Mouse (Mus musculus): ENCODE results near the gene Tnrc6c. TPM values are rescaled to one million over a fixed set of nuclear protein-coding genes. Genes with fewer than 3 reads are reported as not detected.

The Tnrc6c gene
- polyA plus RNA-seq, 1 experiment: 14.6 TPM

GRCm38 (mm10) chr11:117751544-117751943, 97.5 kb downstream of the Tnrc6c start:
- no peaks in the 10 kb centered on the region for H3K4me1 ChIP-seq (ENCODE audit: control insufficient read depth, insufficient read depth, insufficient read length, low read length)
- peaks cover 64% of the 10 kb centered on the region for H3K36me3 ChIP-seq (ENCODE audit: control insufficient read depth, insufficient read depth, low read length)
- TF ChIP-seq CTCF (IDR thresholded peaks at IDR 0.05; ENCODE audit: extremely low read depth, insufficient read length, insufficient replicate concordance, low read depth, low read length): no peak
- no peak for TF ChIP-seq POLR2A (IDR thresholded peaks at IDR 0.05; ENCODE audit: low read depth, low read length)
- 34% methylated on average over 6 of the region's 6 CpGs for WGBS
- H3K4me3 ChIP-seq (ENCODE audit: low read depth, low read length): no peak overlapping the region
- H3K27me3 ChIP-seq (ENCODE audit: control insufficient read depth, insufficient read depth, low read length): no peaks in the 10 kb centered on the region
- no peak overlapping the region for H3K27ac ChIP-seq (ENCODE audit: insufficient read depth, low read depth, low read length)

DNA sequence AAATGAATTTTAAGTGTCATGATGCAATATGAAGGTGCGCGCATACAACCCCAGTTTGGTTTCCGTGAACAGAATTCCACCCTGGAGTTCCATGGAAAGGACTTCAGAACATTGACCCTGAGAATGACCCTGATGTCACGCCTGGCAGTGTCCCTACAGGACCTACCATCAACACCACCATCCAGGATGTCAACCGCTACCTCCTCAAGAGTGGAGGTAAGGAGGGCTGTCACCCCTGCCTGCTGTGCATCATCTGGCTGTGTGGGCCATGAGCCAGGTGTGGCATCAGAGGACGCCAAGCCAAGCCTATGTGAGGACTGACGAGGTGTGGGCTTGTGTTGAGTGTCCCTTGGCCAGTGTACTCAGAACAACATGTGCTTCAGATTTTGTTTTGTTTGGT, 101.8 kb downstream of the Tnrc6c start:
- H3K27me3 ChIP-seq (ENCODE audit: control insufficient read depth, insufficient read depth, low read length): no peaks in the 10 kb centered on the region
- H3K27ac ChIP-seq (ENCODE audit: insufficient read depth, low read depth, low read length): no peak overlapping the region
- no peaks in the 10 kb centered on the region for H3K4me1 ChIP-seq (ENCODE audit: control insufficient read depth, insufficient read depth, insufficient read length, low read length)
- WGBS: 97% methylated on average over 7 of the region's 7 CpGs
- H3K36me3 ChIP-seq (ENCODE audit: control insufficient read depth, insufficient read depth, low read length): peaks cover 66% of the 10 kb centered on the region
- no peak overlapping the region for H3K4me3 ChIP-seq (ENCODE audit: low read depth, low read length)
- TF ChIP-seq POLR2A (IDR thresholded peaks at IDR 0.05; ENCODE audit: low read depth, low read length) (no peak), CTCF (IDR thresholded peaks at IDR 0.05; ENCODE audit: extremely low read depth, insufficient read length, insufficient replicate concordance, low read depth, low read length) (no peak)

GRCm38 (mm10) chr11:117759267-117759666, 105.2 kb downstream of the Tnrc6c start:
- Histone ChIP-seq H3K36me3 (ENCODE audit: control insufficient read depth, insufficient read depth, low read length) (peaks cover 58% of the 10 kb centered on the region), H3K27me3 (ENCODE audit: control insufficient read depth, insufficient read depth, low read length) (no peaks in the 10 kb centered on the region), H3K4me1 (ENCODE audit: control insufficient read depth, insufficient read depth, insufficient read length, low read length) (no peaks in the 10 kb centered on the region), H3K27ac (ENCODE audit: insufficient read depth, low read depth, low read length) (no peak overlapping the region), H3K4me3 (ENCODE audit: low read depth, low read length) (no peak overlapping the region)
- TF ChIP-seq POLR2A (IDR thresholded peaks at IDR 0.05; ENCODE audit: low read depth, low read length): no peak
- no peak for TF ChIP-seq CTCF (IDR thresholded peaks at IDR 0.05; ENCODE audit: extremely low read depth, insufficient read length, insufficient replicate concordance, low read depth, low read length)
- WGBS: 86% methylated on average over 10 of the region's 10 CpGs

DNA sequence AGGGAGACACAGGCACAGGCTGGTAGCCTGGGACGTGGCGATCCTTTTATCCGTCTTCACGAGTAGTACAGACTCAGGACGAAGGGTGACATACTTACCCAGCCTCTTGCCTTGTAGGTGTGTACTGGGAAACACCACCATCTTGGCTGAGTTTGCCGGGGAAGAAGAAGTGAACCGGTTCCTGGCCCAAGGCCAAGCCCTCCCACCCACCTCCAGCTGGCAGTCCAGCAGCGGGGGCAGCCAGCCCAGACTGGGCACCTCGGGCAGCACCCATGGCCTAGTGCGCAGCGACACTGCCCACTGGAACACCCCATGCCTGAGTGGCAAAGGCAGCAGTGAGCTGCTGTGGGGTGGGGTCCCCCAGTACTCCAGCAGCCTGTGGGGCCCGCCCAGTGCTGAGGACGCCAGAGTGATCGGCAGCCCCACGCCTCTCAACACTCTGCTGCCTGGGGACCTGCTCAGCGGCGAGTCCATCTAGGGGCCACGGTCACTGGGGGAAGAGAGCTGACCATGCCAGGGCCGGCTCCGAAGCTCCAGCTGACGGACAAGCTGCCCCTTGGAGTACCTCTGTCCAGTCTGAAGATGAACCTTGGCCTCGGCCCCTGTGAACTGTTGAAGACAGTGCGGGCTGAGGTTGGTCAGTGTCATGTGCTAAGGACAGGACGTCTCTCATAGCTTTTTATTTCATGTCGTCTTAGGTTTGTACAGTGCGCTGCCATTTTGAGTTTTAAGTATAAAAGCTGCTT, 106.5 kb downstream of the Tnrc6c start:
- 91% methylated on average over 26 of the region's 26 CpGs for WGBS
- Histone ChIP-seq H3K36me3 (ENCODE audit: control insufficient read depth, insufficient read depth, low read length) (peaks cover 61% of the 10 kb centered on the region), H3K27ac (ENCODE audit: insufficient read depth, low read depth, low read length) (no peak overlapping the region), H3K4me1 (ENCODE audit: control insufficient read depth, insufficient read depth, insufficient read length, low read length) (no peaks in the 10 kb centered on the region), H3K4me3 (ENCODE audit: low read depth, low read length) (no peak overlapping the region), H3K27me3 (ENCODE audit: control insufficient read depth, insufficient read depth, low read length) (no peaks in the 10 kb centered on the region)
- no peak for TF ChIP-seq CTCF (IDR thresholded peaks at IDR 0.05; ENCODE audit: extremely low read depth, insufficient read length, insufficient replicate concordance, low read depth, low read length)
- TF ChIP-seq POLR2A (IDR thresholded peaks at IDR 0.05; ENCODE audit: low read depth, low read length): no peak

DNA sequence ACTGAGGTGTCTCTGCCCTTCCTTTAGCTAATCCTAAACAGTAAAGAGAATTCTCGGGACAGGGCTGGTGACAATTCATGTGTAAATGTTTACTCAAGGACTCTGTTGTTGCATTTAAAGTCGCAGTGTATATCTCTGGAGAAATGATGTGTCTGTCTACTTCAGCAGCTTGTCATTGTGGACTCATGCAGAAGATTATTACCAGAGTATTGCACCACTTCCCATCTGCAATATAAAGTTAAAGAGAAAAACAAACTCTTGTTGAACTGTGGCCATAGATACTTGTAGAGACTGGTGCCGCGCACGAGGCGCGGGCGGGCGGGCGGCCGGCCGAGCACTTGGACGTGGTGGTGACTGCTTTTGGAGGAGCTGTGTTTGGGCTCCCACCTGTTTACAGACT, 107.7 kb downstream of the Tnrc6c start:
- peaks cover 65% of the 10 kb centered on the region for H3K36me3 ChIP-seq (ENCODE audit: control insufficient read depth, insufficient read depth, low read length)
- 83% methylated on average over 13 of the region's 13 CpGs for WGBS
- H3K27ac ChIP-seq (ENCODE audit: insufficient read depth, low read depth, low read length): no peak overlapping the region
- H3K4me3 ChIP-seq (ENCODE audit: low read depth, low read length): no peak overlapping the region
- no peak for TF ChIP-seq POLR2A (IDR thresholded peaks at IDR 0.05; ENCODE audit: low read depth, low read length)
- TF ChIP-seq CTCF (IDR thresholded peaks at IDR 0.05; ENCODE audit: extremely low read depth, insufficient read length, insufficient replicate concordance, low read depth, low read length): no peak
- no peaks in the 10 kb centered on the region for H3K4me1 ChIP-seq (ENCODE audit: control insufficient read depth, insufficient read depth, insufficient read length, low read length)
- no peaks in the 10 kb centered on the region for H3K27me3 ChIP-seq (ENCODE audit: control insufficient read depth, insufficient read depth, low read length)

DNA sequence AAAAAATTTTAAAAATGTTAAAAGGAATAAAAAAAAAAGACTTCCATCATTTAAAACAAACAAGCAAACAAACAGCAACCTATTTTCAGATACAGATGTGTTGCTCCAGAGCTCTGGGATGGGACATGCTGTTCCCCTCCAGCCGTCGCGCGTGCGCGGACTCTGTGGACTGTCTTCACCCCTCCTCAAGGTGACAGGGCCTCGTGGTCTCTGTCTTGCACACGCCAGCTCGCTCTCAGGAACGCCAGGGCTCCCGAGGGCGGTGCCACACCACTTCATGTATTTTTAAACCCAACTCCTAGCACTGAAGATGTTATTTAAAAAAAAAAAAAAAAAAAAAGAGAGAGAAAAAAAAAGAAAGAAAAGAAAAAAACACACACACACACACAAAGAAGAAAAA, 108.2 kb downstream of the Tnrc6c start:
- H3K27me3 ChIP-seq (ENCODE audit: control insufficient read depth, insufficient read depth, low read length): no peaks in the 10 kb centered on the region
- TF ChIP-seq CTCF (IDR thresholded peaks at IDR 0.05; ENCODE audit: extremely low read depth, insufficient read length, insufficient replicate concordance, low read depth, low read length) (no peak), POLR2A (IDR thresholded peaks at IDR 0.05; ENCODE audit: low read depth, low read length) (no peak)
- H3K4me3 ChIP-seq (ENCODE audit: low read depth, low read length): no peak overlapping the region
- no peak overlapping the region for H3K27ac ChIP-seq (ENCODE audit: insufficient read depth, low read depth, low read length)
- H3K4me1 ChIP-seq (ENCODE audit: control insufficient read depth, insufficient read depth, insufficient read length, low read length): no peaks in the 10 kb centered on the region
- WGBS: 84% methylated on average over 12 of the region's 12 CpGs
- H3K36me3 ChIP-seq (ENCODE audit: control insufficient read depth, insufficient read depth, low read length): peaks cover 65% of the 10 kb centered on the region

- Histone ChIP-seq H3K27me3 (ENCODE audit: control insufficient read depth, insufficient read depth, low read length) (no peaks in the 10 kb centered on the region), H3K4me1 (ENCODE audit: control insufficient read depth, insufficient read depth, insufficient read length, low read length) (peaks cover 7% of the 10 kb centered on the region), H3K36me3 (ENCODE audit: control insufficient read depth, insufficient read depth, low read length) (peaks cover 53% of the 10 kb centered on the region), H3K27ac (ENCODE audit: insufficient read depth, low read depth, low read length) (no peak overlapping the region), H3K4me3 (ENCODE audit: low read depth, low read length) (no peak overlapping the region)
- TF ChIP-seq CTCF (IDR thresholded peaks at IDR 0.05; ENCODE audit: extremely low read depth, insufficient read length, insufficient replicate concordance, low read depth, low read length) (no peak), POLR2A (IDR thresholded peaks at IDR 0.05; ENCODE audit: low read depth, low read length) (no peak)
- 91% methylated on average over 9 of the region's 9 CpGs for WGBS
Observed at GRCm38 (mm10) chr11:117764319-117764718, 110.2 kb downstream of the Tnrc6c start.

All from small intestine, adult 2 months (tissue).